Mouse (Mus musculus) lung, embryonic 16.5 days (tissue): ENCODE results near the gene Ripply1. TPM values are rescaled to one million over a fixed set of nuclear protein-coding genes. Genes with fewer than 3 reads are reported as not detected.

Source experiments
- ATAC-seq: fragments of 200-750 bp; cut with Nextera tagmentation; 2 replicates; pipeline ENCODE4 v1.8.0; 2017; ENCODE audit warnings: low read depth, mild to moderate bottlenecking, moderate library complexity
- H3K27ac ChIP-seq: fragments of 300-500 bp; sonication (generic); 2 replicates; pipeline ENCODE4 v1.5.1; 2014; ENCODE audit warnings: mild to moderate bottlenecking, control low read depth, low read length
- H3K27me3 ChIP-seq: fragments of 300-500 bp; sonication (generic); 2 replicates; pipeline ENCODE4 v1.6.1; 2014; ENCODE audit warnings: low read depth, low read length, mixed read lengths; ENCODE audit not compliant: control insufficient read depth, insufficient read depth
- H3K36me3 ChIP-seq: fragments of 300-500 bp; sonication (generic); 2 replicates; pipeline ENCODE4 v1.6.1; 2014; ENCODE audit warnings: low read length; ENCODE audit not compliant: control insufficient read depth, insufficient read depth
- H3K4me1 ChIP-seq: fragments of 300-500 bp; sonication (generic); replicated peaks from 2 replicates; pipeline ENCODE4 v1.6.1; 2014; ENCODE audit warnings: low read length, mixed read lengths; ENCODE audit not compliant: control insufficient read depth, insufficient read depth
- H3K4me2 ChIP-seq: fragments of 300-500 bp; sonication (generic); 2 replicates; pipeline ENCODE4 v1.6.1; 2014; ENCODE audit warnings: low read depth, low read length, control low read depth
- H3K4me3 ChIP-seq: fragments of 300-500 bp; sonication (generic); 2 replicates; pipeline ENCODE4 v1.5.1; 2014; ENCODE audit warnings: mild to moderate bottlenecking, low read length, control low read depth
- H3K9ac ChIP-seq: fragments of 300-500 bp; sonication (generic); 2 replicates; pipeline ENCODE4 v1.6.1; 2014; ENCODE audit warnings: low read length, control low read depth
- H3K9me3 ChIP-seq: fragments of 300-500 bp; sonication (generic); 2 replicates; pipeline ENCODE4 v1.6.1; 2016; ENCODE audit warnings: low read length; ENCODE audit not compliant: control insufficient read depth
- WGBS: fragments of 180-500 bp; shearing (Covaris S2); extraction: QIAGEN DNeasy Blood & Tissue Kit; methylation state at CpG from one replicate; pipeline ENCODE4 v1.1.7; 2014; 5-methylcytosine and 5-hydroxymethylcytosine counted together
- polyA plus RNA-seq: library from polyadenylated mRNA; unstranded; fragments of >200 nt; fragmentation: Nextera tagmentation; extraction: Ambion mirVana; gene quantifications from 2 replicates; pipeline ENCODE4 v1.2.1, GENCODE M21; 2015

Ripply1 gene
- polyA plus RNA-seq, 1 experiment from 2014 or later: not detected

GRCm38 (mm10) chrX:139794072-139794845 lies 12.1 kb upstream of the Ripply1 start:
- Histone ChIP-seq H3K9ac (no peak overlapping the region), H3K4me2 (no peak overlapping the region), H3K36me3 (no peaks in the 10 kb centered on the region), H3K27ac (no peak overlapping the region), H3K4me3 (no peak overlapping the region), H3K4me1 (no peaks in the 10 kb centered on the region; the same call in 1 of the 2 replicates), H3K9me3 (no peaks in the 10 kb centered on the region), H3K27me3 (peaks cover 2% of the 10 kb centered on the region; the same call in 1 of the 2 replicates)
- no peak for ATAC-seq
- WGBS: 60% methylated on average over 7 of the region's 7 CpGs

- WGBS: 56% methylated on average over 1 of the region's 1 CpGs
- Histone ChIP-seq H3K4me2 (no peak overlapping the region), H3K27ac (no peak overlapping the region), H3K9me3 (no peaks in the 10 kb centered on the region), H3K27me3 (no peaks in the 10 kb centered on the region; the same call in 1 of the 2 replicates), H3K36me3 (no peaks in the 10 kb centered on the region), H3K4me1 (no peaks in the 10 kb centered on the region; the same call in 1 of the 2 replicates), H3K9ac (no peak overlapping the region), H3K4me3 (no peak overlapping the region)
- peak; percentile 83 for ATAC-seq
These were observed 3.6 kb upstream of the Ripply1 start for GRCm38 (mm10) chrX:139785764-139786163.

GRCm38 (mm10) chrX:139783045-139783422 lies 881 bp upstream of the Ripply1 start:
- Histone ChIP-seq H3K9me3 (no peaks in the 10 kb centered on the region), H3K4me1 (no peaks in the 10 kb centered on the region; the same call in 1 of the 2 replicates), H3K36me3 (no peaks in the 10 kb centered on the region), H3K4me3 (no peak overlapping the region), H3K9ac (no peak overlapping the region), H3K27me3 (no peaks in the 10 kb centered on the region; the same call in 1 of the 2 replicates), H3K27ac (no peak overlapping the region), H3K4me2 (no peak overlapping the region)
- 90% methylated on average over 3 of the region's 3 CpGs for WGBS
- ATAC-seq: 0 out of 2 replicates have a peak, but pooled peaks have one; percentile 12

GRCm38 (mm10) chrX:139781563-139781962 lies 590 bp downstream of the Ripply1 start:
- no peaks in the 10 kb centered on the region for H3K36me3 ChIP-seq
- H3K27me3 ChIP-seq: no peaks in the 10 kb centered on the region; the same call in 1 of the 2 replicates
- H3K9ac ChIP-seq: no peak overlapping the region
- H3K9me3 ChIP-seq: no peaks in the 10 kb centered on the region
- no peaks in the 10 kb centered on the region; the same call in 1 of the 2 replicates for H3K4me1 ChIP-seq
- no peak overlapping the region for H3K4me3 ChIP-seq
- H3K27ac ChIP-seq: no peak overlapping the region
- WGBS: 76% methylated on average over 4 of the region's 4 CpGs
- no peak for ATAC-seq
- H3K4me2 ChIP-seq: no peak overlapping the region

- Histone ChIP-seq H3K27ac (no peak overlapping the region), H3K36me3 (no peaks in the 10 kb centered on the region), H3K4me2 (no peak overlapping the region), H3K9me3 (no peaks in the 10 kb centered on the region), H3K4me1 (no peaks in the 10 kb centered on the region; the same call in 1 of the 2 replicates), H3K4me3 (no peak overlapping the region), H3K9ac (no peak overlapping the region), H3K27me3 (no peaks in the 10 kb centered on the region; the same call in 1 of the 2 replicates)
- WGBS: 29% methylated on average over 3 of the region's 3 CpGs
- peak; percentile 52 for ATAC-seq
These were observed 1.2 kb downstream of the Ripply1 start for GRCm38 (mm10) chrX:139780988-139781387.

- no peak for ATAC-seq
- Histone ChIP-seq H3K4me2 (no peak overlapping the region), H3K4me1 (no peaks in the 10 kb centered on the region), H3K27ac (no peak overlapping the region), H3K9ac (no peak overlapping the region), H3K27me3 (no peaks in the 10 kb centered on the region; the same call in 1 of the 2 replicates), H3K36me3 (no peaks in the 10 kb centered on the region), H3K4me3 (no peak overlapping the region), H3K9me3 (no peaks in the 10 kb centered on the region)
- WGBS: 69% methylated on average over 5 of the region's 5 CpGs
These were observed 2.8 kb downstream of the Ripply1 start for GRCm38 (mm10) chrX:139779401-139779800.

GRCm38 (mm10) chrX:139778886-139779285 lies 3.3 kb downstream of the Ripply1 start:
- no peak overlapping the region for H3K4me2 ChIP-seq
- ATAC-seq: no peak
- no peak overlapping the region for H3K27ac ChIP-seq
- H3K36me3 ChIP-seq: no peaks in the 10 kb centered on the region
- H3K27me3 ChIP-seq: no peaks in the 10 kb centered on the region; the same call in 1 of the 2 replicates
- no peak overlapping the region for H3K9ac ChIP-seq
- 50% methylated on average over 1 of the region's 1 CpGs for WGBS
- H3K4me1 ChIP-seq: no peaks in the 10 kb centered on the region
- H3K4me3 ChIP-seq: no peak overlapping the region
- no peaks in the 10 kb centered on the region for H3K9me3 ChIP-seq

- Histone ChIP-seq H3K4me1 (no peaks in the 10 kb centered on the region), H3K4me2 (no peak overlapping the region), H3K9me3 (no peaks in the 10 kb centered on the region), H3K27ac (no peak overlapping the region), H3K4me3 (no peak overlapping the region), H3K36me3 (no peaks in the 10 kb centered on the region), H3K27me3 (no peaks in the 10 kb centered on the region), H3K9ac (no peak overlapping the region)
- no peak for ATAC-seq
- WGBS: 54% methylated on average over 4 of the region's 4 CpGs
These were observed 4.8 kb downstream of the Ripply1 start for GRCm38 (mm10) chrX:139777357-139777756.

- Histone ChIP-seq H3K27ac (no peak overlapping the region), H3K9me3 (no peaks in the 10 kb centered on the region), H3K36me3 (no peaks in the 10 kb centered on the region), H3K27me3 (no peaks in the 10 kb centered on the region), H3K4me1 (no peaks in the 10 kb centered on the region), H3K4me3 (no peak overlapping the region), H3K9ac (no peak overlapping the region), H3K4me2 (no peak overlapping the region)
- 0 out of 2 replicates have a peak, but pooled peaks have one; percentile 28 for ATAC-seq
- WGBS: 49% methylated on average over 7 of the region's 7 CpGs
These were observed 7.0 kb downstream of the Ripply1 start for GRCm38 (mm10) chrX:139775084-139775612.
